Mouse (Mus musculus) cerebellum, adult 11 months (tissue): ENCODE measurements around the gene Cacna1d.

Experiments
- DNase-seq: peaks from one replicate; pipeline ENCODE4 v3.0.0; 2022

Cacna1d gene

GRCm38 (mm10) chr14:30491342-30491741, at the start of gene Cacna1d:
TSS of gene Cacna1d (minus strand) at chr14:30491455.
- DNase-seq: no peak

- DNase-seq: no peak
Observed at GRCm38 (mm10) chr14:30533780-30534450, 42.7 kb upstream of the Cacna1d start.

GRCm38 (mm10) chr14:30531896-30532295, 40.6 kb upstream of the Cacna1d start:
- DNase-seq: no peak

- DNase-seq: no peak
Observed at GRCm38 (mm10) chr14:30531431-30531830, 40.2 kb upstream of the Cacna1d start.

- no peak for DNase-seq
Observed at GRCm38 (mm10) chr14:30530726-30531269, 39.5 kb upstream of the Cacna1d start.

GRCm38 (mm10) chr14:30529454-30529853, 38.2 kb upstream of the Cacna1d start:
- DNase-seq: no peak

- no peak for DNase-seq
Observed at GRCm38 (mm10) chr14:30528961-30529360, 37.7 kb upstream of the Cacna1d start.

GRCm38 (mm10) chr14:30528392-30528791, 37.1 kb upstream of the Cacna1d start:
- DNase-seq: no peak

- no peak for DNase-seq
Observed at GRCm38 (mm10) chr14:30523356-30523755, 32.1 kb upstream of the Cacna1d start.

- DNase-seq: no peak
Observed at GRCm38 (mm10) chr14:30519323-30519722, 28.1 kb upstream of the Cacna1d start.

GRCm38 (mm10) chr14:30515931-30516723, 24.9 kb upstream of the Cacna1d start:
- peak; percentile 75 for DNase-seq

- DNase-seq: no peak
Observed at GRCm38 (mm10) chr14:30512896-30513295, 21.6 kb upstream of the Cacna1d start.

GRCm38 (mm10) chr14:30510214-30510763, 19.0 kb upstream of the Cacna1d start:
- no peak for DNase-seq

GRCm38 (mm10) chr14:30504990-30505389, 13.7 kb upstream of the Cacna1d start:
- no peak for DNase-seq

GRCm38 (mm10) chr14:30498202-30498601, 6.9 kb upstream of the Cacna1d start:
- DNase-seq: peak; percentile 83

GRCm38 (mm10) chr14:30494998-30495397, 3.7 kb upstream of the Cacna1d start:
- DNase-seq: no peak

GRCm38 (mm10) chr14:30493276-30493675, 2.0 kb upstream of the Cacna1d start:
- no peak for DNase-seq

GRCm38 (mm10) chr14:30479361-30479948, 11.8 kb downstream of the Cacna1d start, which contains the start of gene Dcp1a:
TSS of gene Dcp1a (plus strand) at chr14:30479535.
- DNase-seq: peak; percentile 97

GRCm38 (mm10) chr14:30474416-30474815, 16.8 kb downstream of the Cacna1d start:
- no peak for DNase-seq

- no peak for DNase-seq
Observed at GRCm38 (mm10) chr14:30473605-30474004, 17.6 kb downstream of the Cacna1d start.

- no peak for DNase-seq
Observed at GRCm38 (mm10) chr14:30463312-30463711, 27.9 kb downstream of the Cacna1d start.

- peak; percentile 69 for DNase-seq
Observed at GRCm38 (mm10) chr14:30459891-30460523, 31.2 kb downstream of the Cacna1d start.

- no peak for DNase-seq
Observed at GRCm38 (mm10) chr14:30458820-30459219, 32.4 kb downstream of the Cacna1d start.
